Mouse (Mus musculus) liver, adult 2 months (tissue): Measurements from ENCODE around the gene Bzw2. TPM values are rescaled to one million over a fixed set of nuclear protein-coding genes. Genes with fewer than 3 reads are reported as not detected.

Experiments used
- DNase-seq: peaks from one replicate; pipeline ENCODE4 v3.0.0-alpha.2; 2011; ENCODE audit warnings: low read depth, low spot score; ENCODE audit errors: extremely low read depth
- H3K27ac ChIP-seq: fragments of 200-500 bp; replicated peaks from 2 replicates; pipeline ENCODE4 v1.5.1; 2012; ENCODE audit warnings: low read depth, mild to moderate bottlenecking, control low read depth, inconsistent platforms, low read length; ENCODE audit not compliant: insufficient read depth
- H3K27me3 ChIP-seq: fragments of 200-500 bp; 2 replicates; pipeline ENCODE4 v1.6.1; 2012; ENCODE audit warnings: mild to moderate bottlenecking, moderate library complexity, low read length, inconsistent platforms; ENCODE audit not compliant: control insufficient read depth, insufficient read depth
- H3K36me3 ChIP-seq: fragments of 200-500 bp; 2 replicates; pipeline ENCODE4 v1.6.1; 2012; ENCODE audit warnings: low read length, inconsistent platforms; ENCODE audit not compliant: control insufficient read depth, insufficient read depth
- H3K4me1 ChIP-seq: fragments of 200-500 bp; 2 replicates; pipeline ENCODE4 v1.6.1; 2011; ENCODE audit warnings: low read length; ENCODE audit not compliant: control insufficient read depth, insufficient read depth
- H3K4me3 ChIP-seq: fragments of 200-500 bp; 2 replicates; pipeline ENCODE4 v1.5.1; 2011; ENCODE audit warnings: low read depth, mild to moderate bottlenecking, control low read depth, low read length, moderate library complexity; ENCODE audit not compliant: insufficient read depth
- H3K79me2 ChIP-seq: fragments of 200-500 bp; 2 replicates; pipeline ENCODE4 v1.6.1; 2012; ENCODE audit warnings: inconsistent platforms, mild to moderate bottlenecking, low read length, moderate library complexity; ENCODE audit not compliant: control insufficient read depth, insufficient read depth
- H3K9ac ChIP-seq: fragments of 200-500 bp; 2 replicates; pipeline ENCODE4 v1.6.1; 2012; ENCODE audit warnings: low read depth, mild to moderate bottlenecking, control low read depth, inconsistent platforms, low read length
- CTCF ChIP-seq: fragments of 200-500 bp; IDR thresholded peaks from 2 replicates; pipeline ENCODE4 v1.5.1; 2011; ENCODE audit warnings: low read depth, low read length, control low read depth
- POLR2A ChIP-seq: fragments of 200-500 bp; IDR thresholded peaks from 2 replicates; pipeline ENCODE4 v1.6.1; 2011; ENCODE audit warnings: low read length, control low read depth; ENCODE audit not compliant: insufficient read depth; ENCODE audit errors: extremely low read depth
- WGBS: fragments of 180-500 bp; shearing (Covaris S2); methylation state at CpG from one replicate; pipeline ENCODE4 v1.1.7; 2018; 5-methylcytosine and 5-hydroxymethylcytosine counted together
- polyA plus RNA-seq: library from polyadenylated mRNA; depleted of rRNA; stranded (reverse); fragments of >200 nt; gene quantifications from 2 replicates; pipeline ENCODE4 v1.2.3, GENCODE M21; 2012
- total RNA-seq: library from RNA; depleted of rRNA; stranded (reverse); fragments of >200 nt; gene quantifications from 2 replicates; pipeline ENCODE4 v1.2.3, GENCODE M21; 2014

Bzw2 gene
- total and polyA plus RNA-seq, 2 experiments, result 2.4 to 7.5 TPM

- H3K4me1 ChIP-seq, result peaks cover 12% of the 10 kb centered on the region
- no peaks in the 10 kb centered on the region for H3K36me3 ChIP-seq
- peak within 1 kb of the TSS; percentile 89 for H3K9ac ChIP-seq
- TF ChIP-seq CTCF, result no peak
- peak; percentile 95 for TF ChIP-seq POLR2A
- H3K79me2 ChIP-seq, result peaks cover 3% of the 10 kb centered on the region; the same call in 1 of the 2 replicates
- H3K4me3 ChIP-seq, result peak within 1 kb of the TSS; percentile 91
- DNase-seq, result peak; percentile 87
- peak within 1 kb of the TSS; percentile 77 for H3K27ac ChIP-seq
- H3K27me3 ChIP-seq, result no peaks in the 10 kb centered on the region
- under 1% methylated on average over 41 of the region's 42 CpGs for WGBS
Observed at GRCm38 (mm10) chr12:36156637-36157303, 1.1 kb downstream of the Bzw2 start, which contains the start of gene Ankmy2. Ankmy2 (plus strand) TSS chr12:36157114.

DNA sequence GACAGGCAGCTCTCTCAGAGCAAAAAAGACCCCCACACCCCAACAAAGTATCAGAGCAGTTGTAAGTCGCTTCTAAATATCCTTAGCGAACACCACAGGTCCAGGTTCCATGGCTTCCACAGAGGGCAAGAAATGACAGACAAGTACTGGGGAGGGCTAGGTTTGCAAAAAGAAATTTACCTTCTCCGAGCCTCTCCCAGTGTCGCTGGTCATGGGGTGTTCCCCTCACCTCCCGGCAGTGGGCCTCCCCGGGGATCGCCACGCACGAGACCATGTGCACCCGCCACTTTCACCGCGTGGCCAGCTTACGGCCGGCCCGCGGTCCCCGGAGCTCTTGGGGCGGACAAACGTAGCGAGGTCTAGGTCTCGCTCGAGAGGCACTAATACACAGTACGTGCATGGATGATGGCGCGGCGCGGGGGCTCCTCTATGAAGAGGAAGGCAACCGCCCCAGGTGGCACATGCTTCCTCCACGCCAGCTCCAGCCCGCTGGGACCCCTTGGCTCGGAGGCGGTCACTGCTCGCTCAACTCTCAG, 1.7 kb downstream of the Bzw2 start:
- under 1% methylated on average over 33 of the region's 33 CpGs for WGBS
- DNase-seq, result peak; percentile 14
- TF ChIP-seq CTCF, result no peak
- no peak for TF ChIP-seq POLR2A
- H3K4me3 ChIP-seq, result peak overlapping the region; percentile 91
- peaks cover 3% of the 10 kb centered on the region; the same call in 1 of the 2 replicates for H3K79me2 ChIP-seq
- H3K27me3 ChIP-seq, result no peaks in the 10 kb centered on the region
- peaks cover 12% of the 10 kb centered on the region for H3K4me1 ChIP-seq
- peak overlapping the region; percentile 89 for H3K9ac ChIP-seq
- H3K36me3 ChIP-seq, result no peaks in the 10 kb centered on the region
- H3K27ac ChIP-seq, result peak overlapping the region; percentile 32

DNA sequence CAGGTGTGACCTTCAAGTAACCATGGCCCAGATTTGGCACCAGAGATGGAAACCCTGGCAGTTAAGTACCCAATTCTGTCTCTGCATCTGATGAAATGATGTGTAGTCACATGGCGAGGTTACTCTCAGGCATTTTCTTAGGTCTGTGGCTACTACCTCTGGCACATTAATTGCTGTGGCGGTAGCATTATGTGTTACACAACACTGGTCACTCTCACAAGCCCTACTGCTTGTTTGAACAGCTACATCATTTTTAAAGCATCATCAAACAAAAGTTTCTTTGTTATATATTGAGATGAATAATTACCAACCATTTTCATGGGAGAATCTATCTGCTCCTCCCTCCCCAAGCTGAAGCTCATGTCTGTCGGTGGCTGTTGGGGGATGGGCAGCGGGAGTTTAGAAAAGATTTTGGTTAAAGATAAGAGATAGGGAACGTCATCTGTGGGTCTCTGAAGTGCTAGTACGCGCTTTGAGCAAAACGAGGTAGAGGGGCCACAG, 2.7 kb downstream of the Bzw2 start:
- Histone ChIP-seq H3K79me2 (0 out of 2 replicates have a peak, but pooled peaks cover 3% of the 10 kb centered on the region), H3K27me3 (no peaks in the 10 kb centered on the region), H3K4me1 (peaks cover 14% of the 10 kb centered on the region), H3K9ac (no peak overlapping the region), H3K36me3 (no peaks in the 10 kb centered on the region), H3K4me3 (no peak overlapping the region), H3K27ac (no peak overlapping the region)
- DNase-seq, result peak; percentile 44
- 7% methylated on average over 8 of the region's 8 CpGs for WGBS
- TF ChIP-seq POLR2A (no peak), CTCF (no peak)

DNA sequence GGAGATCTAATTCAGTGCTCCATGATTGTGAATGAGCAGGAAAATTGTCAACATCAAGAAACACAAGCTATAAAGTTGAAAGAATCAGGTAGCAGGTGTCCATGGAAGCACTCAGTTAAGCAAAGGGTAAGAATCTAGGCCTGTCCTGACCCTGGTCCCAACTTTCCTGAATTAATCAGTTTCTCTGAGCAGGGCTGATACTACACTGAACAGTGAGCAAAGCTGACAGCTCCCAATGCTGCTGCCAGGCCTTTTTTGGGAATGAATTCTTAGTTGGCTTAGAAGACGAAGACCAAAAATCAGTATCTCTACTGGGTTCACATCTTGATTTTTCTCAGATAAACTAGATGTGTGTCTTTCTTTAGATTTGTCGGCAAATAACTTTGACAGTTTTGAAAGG, 7.1 kb downstream of the Bzw2 start:
- Histone ChIP-seq H3K79me2 (no peaks in the 10 kb centered on the region), H3K4me1 (peaks cover 8% of the 10 kb centered on the region), H3K4me3 (no peak overlapping the region), H3K9ac (no peak overlapping the region), H3K27ac (no peak overlapping the region), H3K36me3 (no peaks in the 10 kb centered on the region), H3K27me3 (no peaks in the 10 kb centered on the region)
- TF ChIP-seq POLR2A (no peak), CTCF (no peak)
- no peak for DNase-seq
- 96% methylated on average over 2 of the region's 2 CpGs for WGBS

GRCm38 (mm10) chr12:36150265-36150664, 7.6 kb downstream of the Bzw2 start:
- TF ChIP-seq CTCF, result no peak
- no peak for TF ChIP-seq POLR2A
- no peaks in the 10 kb centered on the region for H3K36me3 ChIP-seq
- H3K79me2 ChIP-seq, result no peaks in the 10 kb centered on the region
- WGBS, result 55% methylated on average over 2 of the region's 2 CpGs
- no peaks in the 10 kb centered on the region for H3K27me3 ChIP-seq
- H3K4me1 ChIP-seq, result peaks cover 4% of the 10 kb centered on the region
- H3K27ac ChIP-seq, result no peak overlapping the region
- no peak overlapping the region for H3K4me3 ChIP-seq
- DNase-seq, result peak; percentile 55
- no peak overlapping the region for H3K9ac ChIP-seq
